Mouse (Mus musculus): ENCODE measurements around the gene Rragc. TPM values are rescaled to one million over a fixed set of nuclear protein-coding genes. Genes with fewer than 3 reads are reported as not detected.

Rragc gene
- 38.1 and 55.7 TPM in 2 replicates for total RNA-seq (2014; rRNA removed)
- polyA plus RNA-seq (2015; fragmentation: Nextera tagmentation; extraction: Ambion mirVana) = 39.3 and 41.9 TPM in 2 replicates

DNA sequence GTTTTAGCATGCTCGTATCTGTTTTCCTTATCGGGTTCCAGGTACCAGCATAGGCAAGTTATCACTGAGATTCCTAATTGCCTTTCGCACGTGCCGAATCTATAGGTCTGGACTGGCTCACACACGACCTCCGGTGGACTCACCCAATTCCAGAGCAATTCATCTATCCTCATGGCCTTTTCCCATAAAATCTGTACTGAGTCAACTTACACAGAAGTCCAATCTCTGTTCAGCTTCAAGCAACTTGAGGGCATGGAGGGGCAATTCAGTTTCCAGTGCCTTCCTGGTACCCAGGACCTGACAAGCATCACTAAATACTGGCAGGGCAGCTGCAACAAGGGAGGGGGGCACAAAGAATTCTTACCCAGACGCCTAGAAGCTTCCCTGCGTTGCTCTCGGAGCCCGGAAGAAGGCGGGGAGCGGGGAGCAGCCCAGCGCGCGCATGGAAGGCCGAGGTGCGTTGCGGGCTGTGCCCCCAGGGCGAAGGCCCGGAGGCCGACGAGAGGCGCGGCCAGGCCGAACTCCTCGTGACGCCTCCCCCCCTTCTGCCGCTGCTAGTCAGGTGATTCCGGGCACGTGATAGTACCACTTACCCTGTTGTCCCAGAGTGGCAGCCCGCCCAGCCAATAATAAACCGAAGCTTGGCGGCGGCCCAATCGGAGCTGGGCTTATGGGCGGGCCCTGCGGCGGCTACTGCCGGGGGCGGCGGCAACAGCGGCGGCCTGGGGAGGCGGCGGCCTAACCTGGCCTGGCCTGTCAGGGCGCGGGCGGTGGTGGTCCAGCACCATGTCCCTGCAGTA is at the start of gene Rragc:
Gene Rragc, plus strand, starts transcription at position 699 of the 800 bp plus-strand sequence.
- Histone ChIP-seq H3K27me3 (ENCODE audit: insufficient read depth, low read length) (no peaks in the 10 kb centered on the region), H3K9ac (replicated peaks; ENCODE audit: low read length, poor library complexity, severe bottlenecking) (peak within 1 kb of the TSS; percentile 93), H3K4me2 (ENCODE audit: low read depth, low read length, poor library complexity, severe bottlenecking) (peak within 1 kb of the TSS; percentile 94), H3K4me3 (ENCODE audit: low read depth, low read length) (peak within 1 kb of the TSS; percentile 99), H3K27ac (ENCODE audit: low read depth, low read length) (peak within 1 kb of the TSS; percentile 87), H3K9me3 (ENCODE audit: low read length) (no peaks in the 10 kb centered on the region), H3K4me1 (ENCODE audit: insufficient read depth, low read length) (peaks cover 11% of the 10 kb centered on the region; the same call in 1 of the 2 replicates), H3K36me3 (ENCODE audit: insufficient read depth, low read length) (peaks cover 16% of the 10 kb centered on the region)
- ATAC-seq (ENCODE audit: low FRiP score) (peak; percentile 100), DNase-seq (ENCODE audit: low spot score) (peak; percentile 99)
- WGBS = under 1% methylated on average over 32 of the region's 49 CpGs
- peak; percentile 21 for TF ChIP-seq CTCF (IDR thresholded peaks at IDR 0.05)

DNA sequence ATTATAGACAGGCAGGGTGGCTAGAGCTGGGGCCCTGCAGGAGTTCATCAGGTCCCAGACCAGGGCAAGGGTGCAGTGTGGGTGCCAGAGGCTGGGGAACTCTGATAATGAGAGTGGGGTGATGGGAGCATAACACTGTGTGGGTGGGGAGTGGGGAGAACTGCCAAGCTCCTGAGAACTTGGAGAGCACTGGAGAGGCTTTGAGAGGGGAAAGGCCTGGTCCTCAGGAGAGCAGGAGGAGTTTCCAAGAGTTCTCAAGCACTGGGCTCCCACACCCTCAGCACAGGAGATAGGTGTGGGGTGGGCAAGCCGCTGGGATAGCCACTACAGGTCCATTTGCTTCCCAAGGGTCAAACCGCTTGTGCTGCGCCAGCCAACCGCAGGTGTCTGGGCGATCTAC is 23.5 kb upstream of the Rragc start:
- ATAC-seq (ENCODE audit: low FRiP score) = no peak

DNA sequence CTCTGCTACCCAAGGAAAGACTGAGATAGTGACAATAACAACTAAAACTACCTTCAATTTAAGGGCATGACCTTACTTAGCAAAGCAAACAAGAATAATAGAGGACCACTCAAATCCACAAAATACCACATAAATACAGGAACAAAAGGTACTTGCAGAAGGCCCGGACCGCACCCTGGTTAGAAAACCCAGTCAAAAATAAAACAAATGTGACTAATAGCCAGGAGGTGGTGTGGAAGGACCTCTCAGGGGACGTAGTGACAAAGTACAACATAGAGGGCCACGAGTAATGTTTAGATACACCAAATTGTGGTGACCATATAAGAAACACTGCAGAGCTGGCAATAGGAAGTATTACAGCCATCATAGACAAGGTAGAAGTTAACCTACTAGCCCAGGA is 23.0 kb upstream of the Rragc start:
- Histone ChIP-seq H3K36me3 (ENCODE audit: insufficient read depth, low read length) (no peaks in the 10 kb centered on the region), H3K4me2 (ENCODE audit: low read depth, low read length, poor library complexity, severe bottlenecking) (no peak overlapping the region), H3K9me3 (ENCODE audit: low read length) (no peaks in the 10 kb centered on the region), H3K27ac (ENCODE audit: low read depth, low read length) (no peak overlapping the region), H3K9ac (replicated peaks; ENCODE audit: low read length, poor library complexity, severe bottlenecking) (no peak overlapping the region), H3K4me3 (ENCODE audit: low read depth, low read length) (no peak overlapping the region), H3K4me1 (ENCODE audit: insufficient read depth, low read length) (no peaks in the 10 kb centered on the region), H3K27me3 (ENCODE audit: insufficient read depth, low read length) (no peaks in the 10 kb centered on the region)
- no peak for TF ChIP-seq CTCF (IDR thresholded peaks at IDR 0.05)
- DNase-seq (ENCODE audit: low spot score) (no peak), ATAC-seq (ENCODE audit: low FRiP score) (no peak)
- WGBS = 90% methylated on average over 4 of the region's 4 CpGs

More for the DNA sequence above, 23.5 kb upstream of the Rragc start:
- no peak for DNase-seq (ENCODE audit: low spot score)
- no peak overlapping the region for H3K4me2 ChIP-seq (ENCODE audit: low read depth, low read length, poor library complexity, severe bottlenecking)
- no peaks in the 10 kb centered on the region for H3K4me1 ChIP-seq (ENCODE audit: insufficient read depth, low read length)
- no peaks in the 10 kb centered on the region for H3K27me3 ChIP-seq (ENCODE audit: insufficient read depth, low read length)
- no peaks in the 10 kb centered on the region for H3K36me3 ChIP-seq (ENCODE audit: insufficient read depth, low read length)
- H3K27ac ChIP-seq (ENCODE audit: low read depth, low read length) = no peak overlapping the region
- no peaks in the 10 kb centered on the region for H3K9me3 ChIP-seq (ENCODE audit: low read length)
- no peak overlapping the region for H3K4me3 ChIP-seq (ENCODE audit: low read depth, low read length)
- no peak for TF ChIP-seq CTCF (IDR thresholded peaks at IDR 0.05)
- no peak overlapping the region for H3K9ac ChIP-seq (replicated peaks; ENCODE audit: low read length, poor library complexity, severe bottlenecking)
- 90% methylated on average over 5 of the region's 5 CpGs for WGBS

DNA sequence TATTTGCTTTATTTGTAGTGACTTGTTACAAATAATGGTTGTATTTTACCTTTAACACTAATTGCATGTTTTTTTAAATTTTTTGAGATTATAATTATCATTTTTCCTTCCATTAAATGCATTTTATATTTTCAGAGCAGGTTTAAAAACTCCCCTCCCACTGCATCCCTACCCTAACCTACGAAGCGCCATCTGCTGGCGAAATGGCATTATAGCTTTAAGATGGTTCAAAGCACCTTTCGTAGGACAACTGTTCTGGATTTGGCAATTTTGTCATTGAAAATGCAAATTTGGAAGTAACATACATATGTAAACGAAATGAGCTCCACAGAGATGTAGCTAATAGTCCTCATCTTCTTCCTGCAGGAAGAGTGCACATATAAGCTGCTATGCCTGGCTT is 18.6 kb upstream of the Rragc start:
- no peaks in the 10 kb centered on the region for H3K9me3 ChIP-seq (ENCODE audit: low read length)
- peak; percentile 92 for TF ChIP-seq CTCF (IDR thresholded peaks at IDR 0.05)
- DNase-seq (ENCODE audit: low spot score) (peak; percentile 82), ATAC-seq (ENCODE audit: low FRiP score) (no peak)
- no peak overlapping the region for H3K4me2 ChIP-seq (ENCODE audit: low read depth, low read length, poor library complexity, severe bottlenecking)
- H3K27me3 ChIP-seq (ENCODE audit: insufficient read depth, low read length) = no peaks in the 10 kb centered on the region
- no peak overlapping the region for H3K4me3 ChIP-seq (ENCODE audit: low read depth, low read length)
- H3K36me3 ChIP-seq (ENCODE audit: insufficient read depth, low read length) = no peaks in the 10 kb centered on the region
- no peaks in the 10 kb centered on the region for H3K4me1 ChIP-seq (ENCODE audit: insufficient read depth, low read length)
- H3K9ac ChIP-seq (replicated peaks; ENCODE audit: low read length, poor library complexity, severe bottlenecking) = no peak overlapping the region
- 9% methylated on average over 5 of the region's 5 CpGs for WGBS
- no peak overlapping the region for H3K27ac ChIP-seq (ENCODE audit: low read depth, low read length)

DNA sequence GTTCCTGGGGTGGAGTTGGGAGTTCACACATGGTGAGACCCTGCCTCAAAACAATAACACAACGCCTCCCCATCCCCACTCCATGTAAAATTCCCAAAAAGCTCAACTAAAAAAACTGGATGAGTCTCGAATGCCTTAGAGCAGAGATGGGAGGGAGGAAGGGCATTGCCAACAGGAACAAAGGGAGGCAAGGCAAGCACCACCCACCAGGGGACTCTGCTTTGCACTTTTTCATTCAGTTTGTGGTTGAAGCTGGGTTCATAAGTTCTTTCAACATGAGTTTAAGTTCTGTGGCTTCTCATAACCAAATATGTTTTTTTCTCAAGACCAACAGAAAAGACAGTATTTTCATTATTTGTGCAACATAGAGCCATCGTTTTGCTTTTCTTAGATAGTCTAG is 13.8 kb upstream of the Rragc start:
- Histone ChIP-seq H3K9ac (replicated peaks; ENCODE audit: low read length, poor library complexity, severe bottlenecking) (no peak overlapping the region), H3K27ac (ENCODE audit: low read depth, low read length) (no peak overlapping the region), H3K4me1 (ENCODE audit: insufficient read depth, low read length) (0 out of 2 replicates have a peak, but pooled peaks cover 2% of the 10 kb centered on the region), H3K4me2 (ENCODE audit: low read depth, low read length, poor library complexity, severe bottlenecking) (no peak overlapping the region), H3K9me3 (ENCODE audit: low read length) (no peaks in the 10 kb centered on the region), H3K27me3 (ENCODE audit: insufficient read depth, low read length) (no peaks in the 10 kb centered on the region), H3K36me3 (ENCODE audit: insufficient read depth, low read length) (no peaks in the 10 kb centered on the region), H3K4me3 (ENCODE audit: low read depth, low read length) (no peak overlapping the region)
- ATAC-seq (ENCODE audit: low FRiP score) (no peak), DNase-seq (ENCODE audit: low spot score) (no peak)
- WGBS = 73% methylated on average over 3 of the region's 3 CpGs
- peak; percentile 24; the same call in 1 of the 2 replicates for TF ChIP-seq CTCF (IDR thresholded peaks at IDR 0.05)
